In genomic region chr12:8059576-8059975, GRCm38 (mm10) we compare ENCODE assay signal across 8 mouse cellular contexts.
A peak's percentile ranks its signal among the peaks of the same experiment; 100 is the strongest.
DNase-seq lines count a peak whose midpoint lies in the region; ATAC-seq lines count a peak whose summit lies in the region.

No protein-coding gene starts in this region.

- no peaks in the 10 kb centered on the region for H3K36me3 ChIP-seq in kidney, embryonic 15.5 days

- H3K9me3 ChIP-seq in kidney, embryonic 15.5 days (replicated peaks), result no peaks in the 10 kb centered on the region

- no peaks in the 10 kb centered on the region for H3K27me3 ChIP-seq in kidney, embryonic 15.5 days

- DNase-seq in kidney, adult 11 months, result peak; percentile 34
- DNase-seq in adrenal gland, adult (ENCODE audit: inconsistent age in 2 of 2, low spot score in 1 of 2), result peak; percentile 39 to 90
- DNase-seq in heart, postnatal 36 days, result peak; percentile 47 to 79
- peak; percentile 70 to 83 for DNase-seq in left cerebral cortex, postnatal 14 days (ENCODE audit: low spot score in 2 of 2)
- DNase-seq in thymus, postnatal 4 days, result peak; percentile 73

- 13% methylated on average over 3 of the region's 3 CpGs for WGBS in kidney, embryonic 15.5 days

- H3K4me3 ChIP-seq in kidney, embryonic 15.5 days (replicated peaks), result no peak overlapping the region

- intact Hi-C loops in heart, postnatal 36 days (cut with DNase I), result loop anchor here (1.0 to 2.0 kb wide), 2 partner anchors 173 to 247 kb away; no protein-coding TSS in a partner anchor
- intact Hi-C loops in left cerebral cortex, postnatal 14 days (cut with DNase I), result loop anchor here (2.0 to 10.0 kb wide), 3 partner anchors 175 to 455 kb away; no protein-coding TSS in a partner anchor

- peaks cover 11% of the 10 kb centered on the region for H3K4me1 ChIP-seq in kidney, embryonic 15.5 days

- H3K27ac ChIP-seq in kidney, embryonic 15.5 days, result no peak overlapping the region

- H3K4me2 ChIP-seq in kidney, embryonic 15.5 days, result no peak overlapping the region

- ATAC-seq in kidney, embryonic 15.5 days (replicated peaks; ENCODE audit: low FRiP score), result no peak
- peak; percentile 87 for ATAC-seq in common myeloid progenitor, adult 5-6 weeks (replicated peaks; ENCODE audit: low read depth, poor library complexity, severe bottlenecking)
- ATAC-seq in neutrophil, adult 5-6 weeks (ENCODE audit: extremely low read depth, insufficient number of reproducible peaks, low FRiP score, poor library complexity, severe bottlenecking), result 0 out of 2 replicates have a peak, but pooled peaks have one; percentile 36

- H3K9ac ChIP-seq in kidney, embryonic 15.5 days, result no peak overlapping the region
